Mouse (Mus musculus) lung, adult 2 months (tissue): Measurements from ENCODE around the gene Pgghg.

Experiments
- CTCF ChIP-seq: fragments of 200-500 bp; IDR thresholded peaks from 2 replicates; pipeline ENCODE4 v1.5.1; 2011; ENCODE audit warnings: mild to moderate bottlenecking, low read length, control low read depth; ENCODE audit not compliant: insufficient read depth
- POLR2A ChIP-seq: fragments of 200-500 bp; IDR thresholded peaks from 2 replicates; pipeline ENCODE4 v1.6.1; 2011; ENCODE audit warnings: low read depth, mild to moderate bottlenecking, control low read depth, low read length, borderline replicate concordance; ENCODE audit errors: extremely low read depth

DNA sequence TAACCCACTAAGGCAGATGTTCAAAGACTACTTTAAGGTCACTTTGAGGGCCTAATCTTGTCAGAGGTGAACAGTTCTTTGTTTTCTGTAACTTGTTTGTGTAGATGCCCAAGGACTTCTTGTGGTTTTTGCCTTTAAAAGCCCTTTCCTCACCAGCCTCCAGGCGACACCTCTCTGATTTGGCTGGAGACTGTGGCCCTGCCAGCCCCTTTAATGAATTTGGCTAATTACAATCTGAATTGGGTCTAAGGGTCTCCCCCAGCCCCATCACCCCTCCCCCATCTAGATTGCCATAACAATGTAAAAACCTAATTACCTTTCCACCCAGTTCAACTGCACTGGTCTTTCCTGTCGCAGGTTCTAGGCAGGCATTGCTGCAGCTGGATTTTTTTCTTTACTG is 21.5 kb downstream of the Pgghg start:
- no peak for TF ChIP-seq CTCF
- no peak for TF ChIP-seq POLR2A
